Mouse (Mus musculus) megakaryocyte, embryonic 14.5 days (primary cell): ENCODE results near the gene Gm42742.

ENCODE experiments used
- FLI1 ChIP-seq: IDR thresholded peaks from 2 replicates; pipeline ENCODE4 v1.6.1; 2012; ENCODE audit warnings: low read length, inconsistent platforms, mixed read lengths
- GATA1 ChIP-seq: IDR thresholded peaks from 3 replicates; pipeline ENCODE4 v1.6.1; 2012; ENCODE audit warnings: mixed read lengths, low read length, inconsistent platforms, borderline replicate concordance

DNA sequence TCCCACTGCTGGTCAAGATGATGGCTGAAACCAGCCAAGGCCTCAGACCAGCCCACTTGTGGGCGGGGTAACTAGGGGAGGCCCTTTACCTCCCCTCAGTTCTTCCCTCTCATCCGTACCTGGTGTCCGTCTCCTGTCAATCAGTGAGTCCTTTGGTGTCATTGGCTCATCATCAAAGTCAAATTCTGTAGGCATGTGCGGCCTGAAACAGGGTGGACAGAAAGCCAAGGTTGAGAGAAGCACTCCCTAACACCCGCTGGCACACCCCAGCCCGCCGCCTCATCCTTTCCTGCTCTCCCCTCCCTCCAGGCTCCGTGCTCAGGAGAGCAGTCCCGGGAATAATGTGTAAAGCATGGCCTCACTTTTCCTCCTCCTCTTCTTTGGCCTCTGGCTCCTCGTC lies 4.8 kb downstream of the Gm42742 start:
- TF ChIP-seq GATA1 (no peak), FLI1 (no peak)
